Mouse (Mus musculus) neutrophil, adult 5-6 weeks (primary cell): ENCODE results near the gene Marcks. TPM values are rescaled to one million over a fixed set of nuclear protein-coding genes. Genes with fewer than 3 reads are reported as not detected.

Source experiments
- ATAC-seq: fragments of 151-379, 151-347 bp; 2 replicates; pipeline ENCODE4 v1.8.0; 2017; ENCODE audit warnings: mild to moderate bottlenecking, moderate TSS enrichment; ENCODE audit not compliant: insufficient number of reproducible peaks, poor library complexity, low FRiP score, severe bottlenecking; ENCODE audit errors: extremely low read depth
- total RNA-seq: library from RNA; stranded (forward); fragments of 200-1000 nt; gene quantifications from 2 replicates; pipeline ENCODE4 v1.2.3, GENCODE M21; 2017

Marcks gene
- total RNA-seq, 1 experiment from 2014 or later, result 271 TPM

DNA sequence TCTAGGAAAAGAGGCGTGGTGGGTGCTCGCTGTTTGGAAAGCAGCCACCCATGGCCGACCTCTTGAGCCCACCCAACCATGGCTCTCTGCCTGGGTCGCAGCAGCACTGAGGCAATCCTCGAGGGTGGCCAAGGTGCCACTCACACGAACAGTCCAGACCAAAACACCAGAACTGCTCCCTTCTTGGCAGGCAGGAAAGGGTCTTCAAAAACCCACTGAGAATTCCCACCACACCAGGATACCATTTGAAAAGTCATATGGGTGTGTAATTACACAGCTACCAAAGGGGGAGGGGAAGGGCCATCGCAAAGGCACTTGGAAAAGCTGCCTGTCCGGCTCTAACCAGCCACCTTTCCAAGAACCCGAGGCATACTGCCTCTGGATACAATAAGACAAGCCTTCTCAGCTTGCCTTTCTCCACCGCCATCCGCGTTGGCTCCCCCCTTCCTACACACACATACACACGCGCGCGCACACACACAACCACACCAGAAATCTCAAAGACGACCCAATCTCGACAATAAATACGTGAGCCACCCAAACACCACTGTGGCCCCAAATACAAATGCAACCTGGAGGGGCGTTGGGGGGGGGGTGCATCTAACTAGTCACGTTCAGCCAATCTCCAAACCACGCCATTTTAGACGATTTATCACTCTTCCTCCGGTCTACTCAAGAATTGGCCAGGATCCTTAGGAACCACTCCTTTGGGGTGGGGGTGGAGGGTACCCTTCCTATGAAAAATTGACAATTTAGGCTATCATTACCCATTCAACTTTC, 999 bp downstream of the Marcks start:
- ATAC-seq, result no peak

DNA sequence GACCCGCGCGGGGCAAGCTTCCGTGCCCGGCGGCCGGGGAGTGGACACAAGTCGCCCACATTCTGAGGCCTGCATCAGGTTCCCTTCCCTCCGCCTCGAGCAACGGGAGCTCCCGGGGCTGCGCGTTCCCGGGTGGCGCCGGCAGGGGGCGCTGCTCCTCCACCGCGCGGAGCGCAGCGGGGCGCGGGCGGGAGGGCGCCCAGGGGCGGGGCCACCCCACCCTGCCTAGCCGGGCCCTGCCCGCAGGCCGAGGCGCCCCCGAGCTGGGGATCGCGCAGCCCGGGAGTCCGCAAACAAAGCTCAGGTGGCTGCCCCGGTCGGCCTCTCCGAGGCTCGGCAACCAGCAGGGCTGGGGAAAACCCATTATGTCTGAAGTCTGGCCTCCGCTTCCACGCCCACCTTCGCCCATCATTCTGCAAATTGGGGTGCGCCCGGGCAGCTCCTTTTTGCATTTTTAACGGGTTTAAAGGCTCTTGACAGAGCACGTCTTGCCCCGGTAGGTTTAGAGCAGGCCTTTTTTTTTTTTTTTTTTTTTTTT, 1.7 kb downstream of the Marcks start:
- ATAC-seq, result peak; percentile 57

DNA sequence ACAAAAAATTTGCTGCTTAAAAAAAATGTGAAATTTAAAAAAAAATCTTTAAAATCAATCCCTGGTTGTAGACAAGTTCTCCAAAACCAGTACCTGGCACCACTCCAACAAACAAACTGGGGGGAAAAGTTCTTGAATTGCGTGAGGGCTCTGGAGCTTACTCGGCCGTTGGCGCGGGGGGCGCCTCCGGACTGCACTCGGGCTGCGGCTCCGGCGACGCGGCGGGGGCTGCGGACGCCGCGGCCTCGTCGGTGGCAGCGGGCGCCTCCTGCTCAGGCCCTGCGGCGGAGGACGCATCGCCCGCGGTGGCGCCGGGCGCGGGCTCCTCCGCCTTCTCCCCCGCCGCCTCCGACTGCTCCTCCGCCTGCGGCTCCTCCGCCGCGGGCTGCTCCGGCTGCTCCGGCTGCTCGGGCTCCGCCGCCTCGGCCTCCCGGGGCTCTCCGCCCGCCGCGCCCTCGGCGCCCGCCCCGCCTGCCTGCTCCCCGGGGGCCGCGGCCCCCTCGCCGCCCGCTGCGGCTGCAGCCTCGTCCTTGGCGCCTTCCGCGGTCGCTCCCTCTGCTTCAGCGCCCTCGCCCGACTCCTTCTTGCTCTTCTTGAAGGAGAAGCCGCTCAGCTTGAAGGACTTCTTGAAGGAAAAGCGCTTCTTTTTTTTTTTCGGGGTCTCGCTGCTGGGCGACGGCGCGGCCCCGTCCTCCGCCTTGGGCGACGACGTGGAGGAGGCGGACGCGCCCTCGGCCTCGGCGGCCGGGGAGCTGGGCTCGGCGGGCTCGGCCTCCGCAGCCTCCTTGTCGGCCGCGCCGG, 2.6 kb downstream of the Marcks start:
- ATAC-seq, result no peak

DNA sequence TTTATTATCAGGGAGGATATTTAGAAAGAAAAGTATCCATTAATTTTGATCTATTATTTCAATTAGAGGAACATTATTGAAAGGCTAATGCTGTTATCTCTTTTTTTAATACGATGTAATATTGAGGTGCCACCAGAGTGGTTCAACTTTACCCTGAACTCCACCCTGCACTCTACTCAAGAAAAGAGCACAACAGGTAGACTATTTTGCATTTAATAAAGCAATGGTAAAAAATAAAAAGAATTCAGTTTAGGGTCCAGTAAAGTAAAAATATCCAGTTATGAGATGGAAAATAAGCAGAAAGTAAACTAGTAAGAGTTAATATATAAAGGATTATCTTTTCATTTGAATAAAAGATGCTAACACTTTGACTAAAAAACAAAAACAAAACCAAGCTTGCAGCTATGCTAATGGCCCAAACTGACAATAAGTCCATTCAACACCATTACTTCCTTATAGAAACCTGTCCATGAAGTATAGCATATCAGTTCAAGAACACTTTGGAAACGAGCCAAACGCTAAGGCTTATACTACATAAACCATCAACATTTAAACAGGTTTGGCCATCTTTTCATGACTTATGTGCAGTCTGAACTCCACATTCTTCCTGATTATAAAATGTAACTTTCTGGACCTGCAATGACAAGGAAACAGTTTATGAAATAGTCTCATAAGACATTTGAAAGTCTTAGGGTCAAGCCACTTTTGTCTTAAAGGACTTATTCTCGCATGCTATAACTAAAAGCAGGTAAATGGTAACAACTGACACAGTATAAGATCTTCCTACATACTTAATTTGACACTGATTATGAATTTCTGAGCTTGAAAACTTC, 4.6 kb downstream of the Marcks start:
- no peak for ATAC-seq

DNA sequence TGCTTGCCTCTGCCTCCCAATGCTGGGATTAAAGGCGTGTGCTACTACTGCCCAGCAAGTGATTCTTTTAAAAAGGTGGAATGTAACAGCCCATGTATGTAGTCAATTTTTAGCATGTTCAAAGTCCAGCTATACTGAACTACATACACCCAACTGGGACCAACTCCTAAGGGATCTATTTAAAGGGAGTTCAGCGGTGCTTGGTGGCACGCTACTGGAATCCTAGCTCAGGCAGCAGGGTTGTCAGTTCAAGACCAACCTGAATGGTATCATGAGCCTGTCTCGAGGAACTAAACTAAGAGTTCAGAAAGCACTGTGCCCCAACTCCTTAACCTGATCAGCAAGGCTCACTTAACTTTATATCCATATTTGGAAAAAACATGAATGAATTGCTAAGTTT, 6.0 kb downstream of the Marcks start:
- no peak for ATAC-seq

DNA sequence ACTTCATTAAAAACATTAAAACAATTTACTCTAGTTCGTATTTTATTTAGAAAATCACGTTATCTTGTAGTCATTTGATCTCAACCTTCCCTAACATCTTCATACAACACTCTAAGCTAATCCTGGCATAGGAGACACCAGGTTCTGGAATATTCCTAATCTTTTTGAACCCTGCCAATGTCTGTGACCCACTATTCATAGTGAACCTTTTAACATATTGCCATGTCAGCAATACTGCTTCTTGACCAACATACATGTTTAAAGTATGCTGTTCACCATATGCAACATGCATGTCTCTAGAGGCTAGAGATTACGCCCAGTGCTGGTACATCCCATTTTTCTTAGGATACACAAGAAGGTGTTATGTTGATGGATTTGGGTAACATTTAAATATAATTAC, 9.1 kb downstream of the Marcks start:
- no peak for ATAC-seq

DNA sequence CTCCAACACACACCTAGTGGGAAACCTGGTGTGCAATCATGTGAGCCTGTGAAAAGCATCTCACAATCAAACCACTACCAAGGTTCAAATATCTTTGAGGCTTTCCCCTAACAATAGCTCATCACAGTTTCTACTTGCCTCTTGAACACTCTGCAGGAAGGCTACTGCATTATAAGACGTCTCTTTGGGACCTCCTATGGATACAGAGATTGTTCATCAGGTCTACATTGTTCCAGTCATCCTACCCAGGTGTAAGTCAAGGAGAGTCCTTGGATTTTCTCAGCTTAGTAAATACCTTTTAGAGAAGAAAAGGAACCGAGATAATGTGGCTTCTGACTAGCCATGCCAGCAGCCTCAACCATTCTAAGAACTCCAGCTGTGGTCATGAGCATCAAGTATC, 23.4 kb downstream of the Marcks start:
- ATAC-seq, result no peak

DNA sequence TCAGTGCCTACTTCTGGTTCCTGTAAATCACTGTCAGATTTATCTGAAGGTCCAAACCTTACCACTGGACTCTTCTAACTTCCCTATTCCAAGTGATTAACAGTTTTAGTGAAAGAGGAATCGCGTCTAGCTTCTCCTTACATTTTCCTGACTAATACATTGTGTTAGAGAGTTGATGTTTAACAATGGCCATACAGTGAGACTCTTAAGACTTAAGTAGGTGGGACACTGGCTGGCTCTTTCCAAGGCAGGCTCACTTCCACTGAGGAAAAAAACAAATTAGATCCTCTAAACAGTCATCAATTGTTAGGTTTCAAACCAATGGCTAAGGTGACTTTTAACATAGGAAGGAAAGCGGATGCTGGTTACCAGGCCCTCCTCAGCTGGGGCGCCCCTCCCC, 25.9 kb downstream of the Marcks start:
- ATAC-seq, result no peak

DNA sequence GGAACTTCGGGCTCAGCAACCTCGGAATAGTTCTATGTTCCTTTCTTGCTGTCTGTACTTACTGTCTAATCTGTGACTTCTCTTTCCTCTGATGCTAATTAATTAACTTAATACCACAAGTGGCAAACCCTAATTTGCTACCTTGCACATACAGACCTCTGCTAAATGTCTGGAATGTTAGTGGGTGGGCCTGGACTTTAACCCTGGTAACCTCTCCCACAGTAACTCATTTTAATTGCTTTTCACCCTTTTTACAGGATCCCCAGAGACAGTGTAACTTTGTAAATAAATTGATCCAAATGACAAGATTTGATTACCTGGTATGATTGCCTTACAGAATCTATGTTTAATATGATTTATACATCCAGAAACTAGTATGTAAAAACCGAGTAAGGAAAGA, 26.4 kb downstream of the Marcks start:
- no peak for ATAC-seq

DNA sequence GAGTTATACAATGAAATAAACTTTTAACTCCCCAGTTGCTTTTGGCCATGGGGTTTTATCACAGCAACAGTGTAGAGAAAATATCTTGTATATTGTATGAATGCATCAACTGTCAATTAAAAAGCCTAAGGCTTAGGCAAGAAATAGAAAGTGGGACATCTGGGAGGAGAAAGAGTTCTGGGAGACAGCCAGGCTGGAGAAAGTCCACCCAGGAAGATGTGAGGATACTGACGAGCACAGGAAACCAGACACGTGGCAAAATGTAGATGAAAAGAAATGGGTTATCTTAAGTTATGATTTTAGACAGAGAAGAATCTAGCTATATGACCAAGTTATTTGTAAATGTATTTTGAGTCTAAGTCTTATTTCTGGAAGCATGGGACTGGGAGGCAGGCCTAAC, 27.3 kb downstream of the Marcks start:
- no peak for ATAC-seq

DNA sequence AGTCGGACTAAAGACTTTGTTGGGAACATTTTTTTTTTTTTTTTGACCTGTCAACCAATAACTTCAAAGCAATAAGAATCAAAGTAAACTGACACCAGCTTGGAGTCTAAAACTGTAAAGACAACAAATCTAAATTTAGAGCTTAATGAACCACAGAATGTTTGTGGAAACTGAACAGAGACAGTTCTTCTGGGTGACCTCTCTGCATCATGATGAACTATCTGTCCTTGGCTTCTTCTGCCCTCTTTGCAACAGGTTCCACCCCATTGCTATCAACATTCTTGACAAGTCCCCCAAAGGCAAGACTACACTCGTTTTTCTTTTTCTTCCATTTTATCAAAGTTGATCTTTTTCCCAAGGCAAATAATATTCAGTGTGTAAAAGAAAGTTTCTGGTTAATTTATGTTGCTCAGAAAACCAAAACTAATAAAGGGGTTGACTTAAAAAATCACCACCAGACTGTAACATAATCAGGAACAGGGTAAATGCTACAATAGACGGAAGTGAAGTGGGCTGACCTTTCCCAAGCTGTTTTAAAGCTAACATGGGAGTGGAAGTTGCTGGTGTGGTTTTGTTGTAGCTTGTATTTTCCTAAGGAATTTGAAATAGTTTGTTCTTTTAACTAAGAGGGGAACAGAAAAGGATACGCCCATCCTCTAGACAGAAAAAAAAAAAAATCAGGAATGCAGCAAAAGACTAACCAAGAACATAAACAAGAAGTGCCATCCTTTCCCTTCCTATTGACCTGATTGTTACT, 31.7 kb downstream of the Marcks start:
- no peak for ATAC-seq

DNA sequence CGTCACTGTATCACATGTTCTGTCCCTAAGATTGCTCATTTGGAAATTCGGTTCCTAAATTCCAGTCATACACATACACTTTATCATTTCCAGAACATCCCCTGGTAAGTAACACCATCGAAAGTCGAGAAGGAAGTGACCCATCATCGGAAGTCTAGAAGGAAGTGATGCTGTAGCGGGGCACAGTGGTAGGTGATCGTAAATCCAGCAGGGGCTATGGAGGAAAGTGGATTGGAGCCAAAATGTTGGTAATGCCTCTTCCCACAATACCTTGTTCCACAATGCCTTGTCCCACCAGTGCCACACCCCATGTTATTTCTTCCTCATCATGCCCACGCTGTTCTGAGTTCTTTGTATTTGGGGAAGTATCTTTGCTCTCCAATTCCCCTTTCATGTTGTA, 32.4 kb downstream of the Marcks start:
- no peak for ATAC-seq

DNA sequence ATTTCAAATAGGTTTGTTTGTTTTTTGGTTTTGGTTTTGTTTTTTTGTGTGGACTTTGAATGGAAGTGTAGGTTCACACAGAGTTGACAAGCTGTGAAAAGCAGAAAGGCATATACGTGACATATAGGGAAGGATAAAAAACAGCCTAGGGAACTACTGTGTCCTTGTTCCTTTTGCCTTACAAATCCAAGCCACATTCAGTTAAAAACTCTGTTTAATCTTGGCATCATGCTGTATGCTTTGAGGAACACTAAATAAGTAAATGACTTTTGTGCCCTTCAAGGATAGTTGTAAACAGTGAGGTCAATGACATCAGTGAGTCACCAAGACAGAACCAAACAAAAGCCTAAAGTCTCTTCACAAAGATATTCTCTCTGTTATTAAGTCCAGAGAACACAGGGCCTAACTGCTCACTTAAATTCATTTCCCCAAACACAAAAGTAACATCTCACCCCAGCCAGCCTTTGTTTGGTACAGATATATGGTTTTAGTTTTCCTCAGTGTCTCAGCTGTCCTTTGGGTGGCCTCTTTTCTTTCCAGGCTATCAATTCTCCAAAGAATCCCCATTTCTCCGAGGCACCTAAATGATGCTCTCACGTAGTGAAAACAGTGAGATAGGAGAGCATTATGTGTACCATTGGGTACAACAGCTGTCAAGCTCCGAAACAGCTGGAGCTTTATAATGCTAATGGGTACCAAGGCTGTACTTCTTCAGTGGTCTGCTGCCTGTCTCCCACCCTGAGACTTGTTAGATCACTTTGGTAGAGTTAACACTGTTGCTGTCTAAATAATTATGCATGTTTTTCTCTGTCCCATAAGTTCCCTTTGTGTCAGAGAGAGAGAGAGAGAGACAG, 36.3 kb downstream of the Marcks start:
- no peak for ATAC-seq

DNA sequence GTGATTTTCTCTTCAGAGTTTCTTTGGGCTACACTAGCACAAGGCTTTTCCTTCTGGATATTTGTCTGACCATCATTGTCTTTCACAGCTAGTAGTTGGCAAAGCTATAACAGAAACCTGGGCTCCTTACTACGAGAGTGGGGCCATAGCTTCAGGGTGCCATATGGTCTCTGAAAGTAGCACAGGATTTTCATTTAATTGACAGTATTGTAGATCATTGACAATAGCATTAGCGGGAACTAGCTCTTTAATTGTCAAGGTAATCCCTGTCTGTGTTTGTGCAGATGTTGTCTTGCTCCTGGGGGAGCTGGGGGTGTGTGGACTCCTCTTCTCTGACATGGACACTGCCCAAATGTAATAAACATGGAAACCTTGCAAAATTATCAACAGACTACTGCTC, 37.0 kb downstream of the Marcks start:
- no peak for ATAC-seq

DNA sequence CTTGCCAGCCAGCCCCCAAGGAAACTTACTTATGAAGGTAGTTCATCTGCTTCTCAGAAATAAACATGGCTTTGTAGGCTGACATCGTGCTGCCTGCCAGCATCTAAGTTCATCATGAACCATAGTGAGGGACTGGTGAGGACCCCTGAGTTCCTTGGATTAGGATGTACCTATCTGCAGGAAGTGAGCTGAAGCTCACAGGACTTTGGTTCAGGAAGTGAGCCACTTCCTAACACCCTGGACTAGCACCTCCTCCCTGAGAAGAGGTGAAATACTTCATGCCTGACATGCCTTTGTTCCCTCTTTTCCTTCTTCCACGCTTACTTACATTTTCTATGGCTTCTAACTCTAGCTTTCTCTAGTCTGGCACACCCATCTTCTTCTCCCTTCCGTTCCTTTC, 42.2 kb downstream of the Marcks start:
- ATAC-seq, result no peak

DNA sequence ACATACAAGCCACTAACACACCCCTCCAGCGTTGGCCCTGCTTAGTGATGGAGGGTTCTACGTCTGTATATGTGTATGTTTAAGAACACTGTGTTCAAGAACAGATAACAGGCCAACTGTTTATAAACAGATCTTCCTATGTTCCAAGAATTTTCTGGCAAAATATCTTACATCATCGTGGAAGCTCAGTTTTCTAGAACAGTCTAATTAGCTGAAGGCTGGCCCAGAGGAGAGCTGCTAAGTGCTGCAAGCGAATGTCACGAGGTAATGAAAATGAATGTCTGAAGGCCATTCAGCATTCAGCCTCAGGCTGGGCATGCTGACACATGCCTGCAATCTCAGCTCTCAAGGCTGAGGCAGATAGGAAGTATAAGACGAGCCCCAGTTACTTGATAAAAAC, 42.9 kb downstream of the Marcks start:
- ATAC-seq, result no peak

DNA sequence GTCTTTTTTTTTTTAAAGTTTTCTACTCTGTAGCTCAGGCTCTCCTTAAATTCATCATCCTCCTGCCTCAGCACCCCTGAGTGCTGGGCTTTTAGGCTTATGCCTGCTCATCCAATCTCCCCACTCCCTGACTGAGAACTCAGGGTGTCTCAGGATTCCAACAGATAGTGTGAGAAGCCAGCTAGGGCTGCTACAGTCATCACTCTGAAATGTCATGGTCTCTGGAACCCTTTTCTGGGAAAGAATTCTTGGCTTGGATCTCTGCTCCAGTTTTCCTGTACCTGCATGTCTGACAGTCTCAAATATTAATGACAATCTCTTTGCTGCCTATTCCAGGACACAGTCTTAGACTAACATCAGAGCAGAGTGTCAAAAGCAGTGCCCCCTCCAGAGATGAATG, 45.4 kb downstream of the Marcks start:
- ATAC-seq, result no peak

DNA sequence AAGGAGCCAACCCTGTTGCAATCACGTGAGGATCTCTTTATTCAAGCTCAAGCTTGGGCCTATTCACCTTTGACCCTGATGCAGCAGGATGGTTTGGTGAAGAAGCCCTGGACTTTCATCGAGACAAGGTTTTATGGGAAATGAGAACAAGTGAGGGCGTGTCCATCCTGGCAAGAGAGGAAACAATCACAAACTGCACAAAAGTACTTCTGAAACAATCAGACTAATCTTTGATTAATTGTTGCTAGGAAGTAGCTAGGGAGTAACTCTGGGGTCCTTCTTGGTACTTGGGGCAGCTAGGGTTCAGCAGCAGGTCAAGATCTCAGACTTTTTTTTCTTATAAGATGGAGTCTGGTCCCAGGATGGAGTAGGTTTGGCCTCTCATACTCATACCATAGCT, 48.3 kb downstream of the Marcks start:
- no peak for ATAC-seq
